Mouse (Mus musculus) testis, postnatal 10 days (tissue): ENCODE measurements around the gene Ppp1cc.
A peak's percentile ranks its signal among the peaks of the same experiment; 100 is the strongest.
"Not testable (repeated sequence)": the region's sequence is repeated elsewhere in the genome, so short reads cannot be mapped to it uniquely, and the experiment has no call there.

Experiments
- DNase-seq: peaks from one replicate; pipeline ENCODE4 v3.0.0; 2021; ENCODE audit warnings: low spot score

Gene Ppp1cc

GRCm38 (mm10) chr5:122166636-122167161 lies 8.6 kb downstream of the Ppp1cc start:
- DNase-seq: no peak

DNA sequence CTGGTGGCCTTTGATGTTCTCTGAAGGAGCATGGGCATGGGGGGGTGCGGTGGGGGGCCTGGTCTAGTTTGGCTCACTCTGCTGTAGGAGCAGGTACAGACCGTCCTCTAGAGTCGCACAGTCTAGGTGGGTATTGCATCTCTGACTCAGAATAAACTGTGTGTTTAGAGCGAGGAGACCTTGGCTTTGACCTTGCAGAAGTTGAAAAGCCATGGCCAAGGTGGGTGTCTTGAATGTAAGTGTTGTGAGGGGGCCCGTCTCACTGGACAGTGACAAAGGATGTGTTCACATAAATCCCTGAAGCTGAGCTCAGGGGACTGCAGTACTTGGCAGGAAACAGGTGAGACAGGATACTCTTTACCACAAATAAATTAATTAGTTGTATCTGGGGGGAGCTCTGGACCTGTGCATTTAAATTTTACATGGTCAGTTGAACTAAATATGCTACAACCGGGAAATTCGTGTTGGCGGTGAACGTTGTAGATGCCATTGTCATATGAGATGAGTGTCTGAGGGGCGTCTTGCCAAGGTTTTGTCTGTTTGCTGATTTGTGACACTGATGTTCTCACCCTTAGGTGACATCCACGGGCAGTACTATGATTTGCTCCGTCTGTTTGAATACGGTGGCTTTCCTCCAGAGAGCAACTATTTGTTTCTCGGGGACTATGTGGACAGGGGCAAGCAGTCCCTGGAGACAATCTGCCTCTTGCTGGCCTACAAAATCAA lies 10.4 kb downstream of the Ppp1cc start:
- no peak for DNase-seq

GRCm38 (mm10) chr5:122171058-122171457 lies 13.0 kb downstream of the Ppp1cc start:
- DNase-seq: no peak

- DNase-seq: no peak
Measured at GRCm38 (mm10) chr5:122175402-122175801, 17.3 kb downstream of the Ppp1cc start.

DNA sequence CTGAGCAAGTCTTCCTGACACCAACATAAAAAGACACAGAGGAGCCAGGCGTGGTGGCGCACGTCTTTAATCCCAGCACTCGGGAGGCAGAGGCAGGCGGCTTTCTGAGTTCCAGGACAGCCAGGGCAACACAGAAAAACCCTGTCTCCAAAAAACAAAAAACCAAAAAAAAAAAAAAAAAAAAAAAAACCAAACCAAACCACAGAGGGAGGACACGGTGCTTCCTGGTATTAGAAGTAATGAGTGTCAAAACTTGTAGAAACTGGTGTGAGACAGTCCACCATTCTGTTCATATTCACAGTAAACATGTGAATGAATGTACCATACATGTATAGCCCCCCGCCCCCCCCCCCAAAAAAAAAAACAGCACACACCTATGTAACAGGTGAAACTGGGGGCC lies 17.9 kb downstream of the Ppp1cc start:
- no peak for DNase-seq

GRCm38 (mm10) chr5:122176398-122176797 lies 18.3 kb downstream of the Ppp1cc start:
- DNase-seq: peak; percentile 80

GRCm38 (mm10) chr5:122179665-122180064 lies 21.6 kb downstream of the Ppp1cc start:
- DNase-seq: no peak

DNA sequence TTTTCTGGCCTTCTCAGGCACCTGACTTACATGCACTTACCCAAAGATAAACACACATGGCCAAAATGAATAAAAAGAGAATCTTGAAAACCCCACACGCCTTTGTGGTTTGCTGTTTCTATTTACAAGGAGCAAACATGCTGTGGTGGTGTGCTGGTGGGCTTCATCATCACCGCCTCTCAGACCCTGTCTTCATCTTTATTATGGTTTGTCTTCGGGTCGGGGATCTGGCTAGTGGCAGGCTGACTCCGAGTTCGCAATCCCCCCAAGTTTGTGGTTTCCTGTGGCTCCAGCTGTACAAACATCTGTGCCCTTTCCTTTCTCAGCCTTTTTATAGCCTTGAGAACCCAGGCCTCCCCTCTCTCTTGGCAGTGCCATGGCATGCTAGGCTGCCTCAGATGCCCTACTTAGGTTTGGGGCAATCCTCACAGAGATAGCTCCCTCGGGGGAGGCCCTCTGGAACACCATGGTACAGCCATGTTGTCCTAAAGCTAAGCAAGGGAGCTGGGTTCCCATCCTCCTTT lies 26.3 kb downstream of the Ppp1cc start:
- DNase-seq: no peak

- DNase-seq: not testable (repeated sequence)
Measured at GRCm38 (mm10) chr5:122184858-122185257, 26.8 kb downstream of the Ppp1cc start.

DNA sequence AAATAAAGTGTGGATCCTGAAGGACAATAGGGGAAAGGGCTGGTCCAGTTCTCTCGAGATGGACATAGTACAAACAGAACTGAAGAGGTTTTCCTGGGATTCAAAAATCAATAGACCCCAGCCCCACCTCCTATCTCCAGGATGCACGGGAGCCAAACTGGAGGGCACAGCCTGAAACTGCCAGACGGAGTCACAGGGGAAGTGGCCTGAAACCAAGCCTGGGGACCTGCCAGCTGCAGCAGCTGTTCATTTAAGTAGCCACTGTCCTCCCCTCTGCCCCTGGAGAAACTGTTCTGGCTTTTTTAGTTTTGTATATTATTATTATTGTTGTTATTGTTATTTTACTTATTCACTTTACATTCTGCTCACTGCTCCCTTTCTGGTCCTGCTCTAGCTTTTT lies 31.0 kb downstream of the Ppp1cc start:
- no peak for DNase-seq

- DNase-seq: no peak
Measured at GRCm38 (mm10) chr5:122190465-122190864, 32.4 kb downstream of the Ppp1cc start.

DNA sequence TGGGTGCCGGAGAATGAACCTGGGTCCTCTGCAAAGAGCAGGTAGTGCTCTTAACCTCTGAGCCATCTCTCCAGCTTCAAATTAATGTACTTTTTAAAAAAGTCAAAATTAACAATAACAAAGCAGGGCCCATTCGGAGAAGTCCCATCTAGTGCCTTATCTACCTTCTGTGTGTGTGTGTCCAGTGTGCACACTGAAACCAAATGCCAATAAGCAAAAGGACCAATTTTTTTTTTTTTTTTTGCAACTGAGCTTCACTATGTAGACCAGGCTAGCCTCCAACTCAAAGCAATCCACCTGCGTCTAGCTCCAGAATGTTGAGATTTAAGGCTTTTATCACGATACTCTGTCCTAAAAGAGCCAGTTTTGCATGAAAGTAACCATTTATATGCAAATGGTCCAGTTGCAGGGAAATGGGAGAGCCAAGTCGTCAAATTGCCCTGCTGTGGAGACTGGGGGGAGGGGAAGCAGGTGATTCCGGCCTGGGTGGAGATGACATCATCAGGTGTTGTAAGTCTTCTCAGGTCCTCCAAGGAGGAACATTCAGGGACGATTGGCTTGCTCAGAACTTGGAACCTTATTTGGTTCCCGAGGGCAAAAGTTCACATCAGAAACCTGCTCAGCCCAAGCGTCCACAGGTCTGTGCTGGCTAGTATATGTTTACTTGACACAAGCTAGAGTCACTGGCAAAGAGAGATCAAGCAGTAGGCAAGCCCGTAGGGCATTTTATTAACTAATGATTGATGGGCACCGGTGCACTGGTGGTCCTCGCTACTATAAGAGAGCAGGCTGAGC lies 33.4 kb downstream of the Ppp1cc start:
- no peak for DNase-seq

- DNase-seq: no peak
Measured at GRCm38 (mm10) chr5:122192347-122192746, 34.3 kb downstream of the Ppp1cc start.

DNA sequence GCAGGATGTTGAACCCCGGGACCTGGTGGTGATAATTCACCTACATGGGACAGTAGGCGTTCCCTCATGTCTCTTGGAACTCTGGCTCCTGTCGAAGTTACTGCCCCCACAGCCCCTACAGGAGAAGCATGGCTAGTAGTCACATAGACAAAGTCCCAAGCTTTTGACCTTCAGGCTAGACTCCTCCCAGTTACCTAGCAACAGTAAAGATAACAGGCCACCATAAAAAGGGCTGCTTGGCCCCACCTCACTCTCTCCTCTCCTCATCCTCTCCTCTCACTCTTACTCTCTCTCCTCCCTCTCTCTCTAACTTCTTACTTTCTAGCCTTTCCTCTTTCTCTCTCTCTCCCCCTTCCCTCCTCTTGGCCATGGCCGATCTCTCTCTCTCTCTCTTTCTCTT lies 42.8 kb downstream of the Ppp1cc start:
- no peak for DNase-seq

DNA sequence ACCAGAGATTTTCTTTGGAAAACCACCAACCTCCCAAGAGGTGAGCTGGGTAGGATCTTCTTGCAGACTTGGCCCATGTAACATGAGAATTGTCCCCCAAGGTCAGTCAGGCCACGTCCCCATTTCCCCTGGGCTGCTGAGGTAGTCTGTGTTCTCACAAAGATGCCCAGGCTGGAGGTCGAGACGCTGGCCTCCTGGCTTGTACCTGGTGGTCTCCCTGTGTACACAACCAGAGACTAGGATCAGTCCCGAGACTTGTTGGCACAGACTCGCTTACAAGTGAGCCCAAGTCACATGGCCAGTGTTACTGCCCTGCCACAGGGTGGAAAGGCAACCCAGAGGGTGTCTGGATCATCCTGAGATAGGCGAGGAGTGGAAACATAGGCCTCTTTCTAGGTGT lies 43.8 kb downstream of the Ppp1cc start:
- DNase-seq: no peak

GRCm38 (mm10) chr5:122204180-122204579 lies 46.1 kb downstream of the Ppp1cc start:
- DNase-seq: no peak

DNA sequence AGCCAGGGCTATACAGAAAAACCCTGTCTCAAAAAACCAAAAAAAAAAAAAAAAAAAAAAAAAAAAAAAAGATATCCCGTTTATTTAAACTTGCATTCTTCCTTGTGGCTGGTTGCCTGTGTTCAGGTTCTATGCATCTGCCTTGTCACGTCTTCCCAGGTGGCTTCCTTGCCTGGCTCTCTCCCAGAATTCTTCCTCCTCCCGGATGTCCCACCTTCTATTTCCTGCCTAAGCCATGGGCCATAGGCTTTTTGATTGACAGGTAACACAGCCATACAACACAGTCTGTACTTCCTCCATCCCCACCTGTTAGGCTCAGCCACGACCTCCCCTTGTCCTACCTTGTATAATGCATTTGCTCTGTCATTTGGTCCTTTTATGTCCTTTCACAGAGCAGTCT lies 48.4 kb downstream of the Ppp1cc start, which contains the start of gene Hvcn1:
Gene Hvcn1, plus strand, starts transcription at position 330 of the 400 bp plus-strand sequence.
- DNase-seq: no peak

DNA sequence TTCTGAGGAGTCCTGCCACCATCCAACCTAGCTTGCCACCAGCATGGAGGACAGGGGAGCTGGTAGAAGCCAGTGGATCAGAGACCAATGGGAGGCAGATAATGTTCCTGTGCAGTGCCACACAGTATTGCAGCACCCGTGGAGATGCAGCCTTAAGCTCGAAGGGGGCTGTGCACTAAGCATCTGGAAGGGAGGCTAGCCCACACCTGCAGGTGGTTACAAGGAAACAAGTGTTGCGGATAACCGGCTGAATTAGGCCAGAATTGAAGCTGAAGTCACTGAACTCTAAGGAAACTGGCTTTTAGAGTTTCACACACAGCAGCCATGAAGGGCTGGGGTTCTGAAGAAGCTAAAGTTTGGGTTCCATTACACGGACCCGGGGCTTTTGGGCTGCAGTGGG lies 50.8 kb downstream of the Ppp1cc start:
- DNase-seq: no peak

DNA sequence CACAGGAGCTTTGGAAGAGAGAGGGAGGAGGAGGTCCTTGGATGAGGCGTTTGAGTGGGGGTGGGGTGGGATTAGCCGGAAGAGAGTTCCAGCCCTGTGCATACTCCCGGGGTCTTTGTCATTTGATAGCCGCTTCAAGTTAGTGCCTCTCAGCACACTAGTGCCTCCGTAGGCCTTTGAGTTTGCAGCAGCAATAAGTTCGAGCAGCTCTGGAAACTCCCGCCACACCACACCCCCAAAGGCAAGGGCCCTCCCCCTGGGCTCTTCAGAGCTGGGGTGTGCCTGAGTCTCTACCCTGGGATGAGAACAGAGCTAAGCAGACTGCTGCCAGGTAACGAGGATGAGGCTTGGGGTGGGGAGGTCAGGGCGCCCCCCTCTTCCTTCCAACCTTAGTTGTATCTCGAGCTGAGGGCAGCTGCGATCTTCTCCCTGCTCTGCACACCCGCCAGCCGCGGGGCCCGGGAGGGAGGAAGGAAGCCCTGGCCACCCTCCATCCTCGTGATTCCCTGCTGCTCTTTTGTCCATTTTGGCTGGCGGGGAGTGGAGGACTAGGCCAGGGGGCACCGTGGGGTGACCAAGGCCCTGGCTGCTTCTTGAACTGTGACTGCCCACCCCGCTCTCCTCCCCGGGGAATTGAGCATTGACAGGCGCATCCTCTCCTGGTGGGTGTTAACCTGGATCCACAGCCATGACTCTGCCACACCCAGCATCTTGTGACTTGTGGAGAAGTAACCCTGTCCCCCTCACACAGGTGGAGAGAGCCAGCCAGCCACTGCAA lies 51.7 kb downstream of the Ppp1cc start:
- peak; percentile 64 for DNase-seq

GRCm38 (mm10) chr5:122210890-122211289 lies 52.8 kb downstream of the Ppp1cc start:
- DNase-seq: no peak

DNA sequence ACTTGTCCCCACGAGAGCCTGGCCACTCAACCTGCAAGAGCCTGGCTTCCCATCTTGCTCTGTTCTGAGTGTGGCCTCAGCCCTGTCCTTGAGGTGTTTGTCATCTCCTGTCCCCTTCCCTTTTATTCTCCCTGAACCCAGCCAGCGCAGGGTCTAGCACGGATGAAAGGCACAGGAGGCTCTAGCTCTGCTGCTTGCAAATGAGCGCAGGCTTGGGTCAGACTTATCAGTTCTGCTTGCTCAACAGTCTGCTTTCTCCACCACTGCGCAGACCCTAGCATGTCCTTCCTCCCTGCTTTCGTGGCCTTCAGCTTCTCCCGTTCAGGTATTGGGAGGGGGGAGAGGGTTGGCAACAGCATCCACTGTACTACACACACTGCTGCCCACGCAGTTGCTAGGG lies 54.0 kb downstream of the Ppp1cc start:
- DNase-seq: no peak

DNA sequence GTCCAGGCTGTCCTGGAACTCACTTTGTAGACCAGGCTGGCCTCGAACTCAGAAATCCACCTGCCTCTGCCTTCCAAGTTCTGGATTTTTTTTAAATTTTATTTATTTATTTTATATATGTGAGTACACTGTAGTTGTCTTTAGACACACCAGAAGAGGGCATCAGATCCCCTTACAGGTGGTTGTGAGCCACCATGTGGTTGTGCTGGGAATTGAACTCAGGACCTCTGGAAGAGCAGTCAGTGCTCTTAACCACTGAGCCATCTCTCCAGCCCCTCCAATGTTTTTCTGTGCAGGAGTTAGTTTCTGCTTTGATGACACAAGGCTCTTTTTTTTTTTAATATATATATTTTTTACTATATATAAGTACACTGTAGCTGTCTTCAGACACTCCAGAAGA lies 54.7 kb downstream of the Ppp1cc start:
- DNase-seq: not testable (repeated sequence)
